Mouse (Mus musculus) hindbrain, postnatal 0 days (tissue): ENCODE measurements around the gene 4930412O13Rik. TPM values are rescaled to one million over a fixed set of nuclear protein-coding genes. Genes with fewer than 3 reads are reported as not detected.
A peak's percentile ranks its signal among the peaks of the same experiment; 100 is the strongest.

Experiments
- ATAC-seq: fragments of 200-750 bp; cut with Nextera tagmentation; 2 replicates; pipeline ENCODE4 v1.8.0; 2017; ENCODE audit warnings: mild to moderate bottlenecking, moderate TSS enrichment, moderate library complexity
- DNase-seq: peaks from one replicate; pipeline ENCODE4 v3.0.0-alpha.2; 2015; ENCODE audit warnings: low spot score
- H3K27ac ChIP-seq: fragments of 300-500 bp; sonication (generic); 2 replicates; pipeline ENCODE4 v1.5.1; 2014; ENCODE audit warnings: mild to moderate bottlenecking
- H3K27me3 ChIP-seq: fragments of 300-500 bp; sonication (generic); 2 replicates; pipeline ENCODE4 v1.6.1; 2014; ENCODE audit warnings: low read length, mixed read lengths; ENCODE audit not compliant: insufficient read depth
- H3K36me3 ChIP-seq: fragments of 300-500 bp; sonication (generic); 2 replicates; pipeline ENCODE4 v1.6.1; 2014; ENCODE audit warnings: low read length, mixed read lengths; ENCODE audit not compliant: insufficient read depth
- H3K4me1 ChIP-seq: fragments of 300-500 bp; sonication (generic); 2 replicates; pipeline ENCODE4 v1.6.1; 2014; ENCODE audit warnings: antibody characterized with exemption, low read length, mixed read lengths; ENCODE audit not compliant: insufficient read depth
- H3K4me2 ChIP-seq: fragments of 300-500 bp; sonication (generic); 2 replicates; pipeline ENCODE4 v1.6.1; 2014; ENCODE audit warnings: low read depth, mild to moderate bottlenecking, low read length, moderate library complexity, mixed read lengths
- H3K4me3 ChIP-seq: fragments of 300-500 bp; sonication (generic); 2 replicates; pipeline ENCODE4 v1.5.1; 2014; ENCODE audit warnings: low read length
- H3K9ac ChIP-seq: fragments of 300-500 bp; sonication (generic); replicated peaks from 2 replicates; pipeline ENCODE4 v1.6.1; 2014; ENCODE audit warnings: mild to moderate bottlenecking, low read length, moderate library complexity, mixed read lengths
- H3K9me3 ChIP-seq: fragments of 300-500 bp; sonication (generic); 2 replicates; pipeline ENCODE4 v1.6.1; 2016; ENCODE audit warnings: low read length, mixed read lengths
- CTCF ChIP-seq: IDR thresholded peaks from 2 replicates; pipeline ENCODE4 v1.5.1; 2016; ENCODE audit warnings: antibody characterized with exemption, control low read depth, low read depth
- WGBS: fragments of 180-500 bp; shearing (Covaris S2); extraction: QIAGEN DNeasy Blood & Tissue Kit; methylation state at CpG from one replicate; pipeline ENCODE4 v1.1.7; 2014; 5-methylcytosine and 5-hydroxymethylcytosine counted together
- polyA plus RNA-seq: library from polyadenylated mRNA; unstranded; fragments of >200 nt; fragmentation: Nextera tagmentation; extraction: Ambion mirVana; gene quantifications from 2 replicates; pipeline ENCODE4 v1.2.1, GENCODE M21; 2015
- total RNA-seq: library from RNA; depleted of rRNA; stranded (reverse); fragments of >200 nt; gene quantifications from 2 replicates; pipeline ENCODE4 v1.2.3, GENCODE M21; 2014

Gene 4930412O13Rik
- total and polyA plus RNA-seq, 2 experiments from 2014 or later = 0.75 TPM; not detected in 1

GRCm38 (mm10) chr2:9879092-9879491 lies 2.0 kb upstream of the 4930412O13Rik start:
- peak; percentile 18 for ATAC-seq

GRCm38 (mm10) chr2:9879493-9879892 lies 1.6 kb upstream of the 4930412O13Rik start:
- under 1% methylated on average over 21 of the region's 21 CpGs for WGBS
- no peaks in the 10 kb centered on the region for H3K36me3 ChIP-seq
- no peaks in the 10 kb centered on the region for H3K4me1 ChIP-seq
- no peak overlapping the region for H3K27ac ChIP-seq
- H3K9me3 ChIP-seq = no peaks in the 10 kb centered on the region
- peak; percentile 90 for TF ChIP-seq CTCF
- DNase-seq = peak; percentile 92
- peaks cover 35% of the 10 kb centered on the region; the same call in 1 of the 2 replicates for H3K27me3 ChIP-seq
- H3K9ac ChIP-seq = no peak overlapping the region
- peak overlapping the region; percentile 65 for H3K4me2 ChIP-seq
- H3K4me3 ChIP-seq = peak overlapping the region; percentile 41
- ATAC-seq = peak; percentile 94

More at GRCm38 (mm10) chr2:9879092-9879491, 2.0 kb upstream of the 4930412O13Rik start:
- H3K9ac ChIP-seq = no peak overlapping the region
- peak overlapping the region; percentile 41 for H3K4me3 ChIP-seq
- H3K4me2 ChIP-seq = peak overlapping the region; percentile 65
- H3K4me1 ChIP-seq = no peaks in the 10 kb centered on the region
- H3K9me3 ChIP-seq = no peaks in the 10 kb centered on the region
- no peaks in the 10 kb centered on the region for H3K36me3 ChIP-seq
- under 1% methylated on average over 22 of the region's 22 CpGs for WGBS
- H3K27me3 ChIP-seq = peaks cover 33% of the 10 kb centered on the region; the same call in 1 of the 2 replicates
- no peak overlapping the region for H3K27ac ChIP-seq
- DNase-seq = no peak
- no peak for TF ChIP-seq CTCF

- no peak overlapping the region for H3K9ac ChIP-seq
Observed at GRCm38 (mm10) chr2:9880271-9880670, 781 bp upstream of the 4930412O13Rik start.

GRCm38 (mm10) chr2:9881611-9882023 lies 565 bp downstream of the 4930412O13Rik start:
- H3K27me3 ChIP-seq = peaks cover 48% of the 10 kb centered on the region
- H3K27ac ChIP-seq = 0 out of 2 replicates have a peak overlapping the region, but pooled peaks have one; percentile 16
- 0 out of 2 replicates have a peak, but pooled peaks have one; percentile 22 for ATAC-seq
- no peaks in the 10 kb centered on the region for H3K4me1 ChIP-seq
- H3K9me3 ChIP-seq = no peaks in the 10 kb centered on the region
- peak overlapping the region; percentile 65 for H3K4me2 ChIP-seq
- TF ChIP-seq CTCF = peak; percentile 11; the same call in 1 of the 2 replicates
- no peak overlapping the region for H3K9ac ChIP-seq
- 3% methylated on average over 13 of the region's 13 CpGs for WGBS
- no peak for DNase-seq
- H3K4me3 ChIP-seq = peak overlapping the region; percentile 4
- no peaks in the 10 kb centered on the region for H3K36me3 ChIP-seq

More at GRCm38 (mm10) chr2:9880271-9880670, 781 bp upstream of the 4930412O13Rik start:
- Histone ChIP-seq H3K36me3 (no peaks in the 10 kb centered on the region), H3K4me3 (peak overlapping the region; percentile 1; the same call in 1 of the 2 replicates), H3K4me2 (peak overlapping the region; percentile 65), H3K9me3 (no peaks in the 10 kb centered on the region), H3K4me1 (no peaks in the 10 kb centered on the region), H3K27me3 (peaks cover 41% of the 10 kb centered on the region), H3K27ac (no peak overlapping the region)
- 4% methylated on average over 11 of the region's 11 CpGs for WGBS
- DNase-seq = no peak
- TF ChIP-seq CTCF = no peak
- no peak for ATAC-seq

GRCm38 (mm10) chr2:9882371-9882925 lies 1.4 kb downstream of the 4930412O13Rik start:
- no peaks in the 10 kb centered on the region for H3K4me1 ChIP-seq
- DNase-seq = peak; percentile 48

GRCm38 (mm10) chr2:9882926-9883802 lies 2.1 kb downstream of the 4930412O13Rik start:
- H3K27me3 ChIP-seq = peaks cover 57% of the 10 kb centered on the region
- peak overlapping the region; percentile 20 for H3K4me3 ChIP-seq
- H3K27ac ChIP-seq = peak overlapping the region; percentile 1; the same call in 1 of the 2 replicates
- WGBS = under 1% methylated on average over 43 of the region's 43 CpGs
- H3K4me2 ChIP-seq = peak overlapping the region; percentile 65
- no peaks in the 10 kb centered on the region for H3K36me3 ChIP-seq
- ATAC-seq = no peak
- no peaks in the 10 kb centered on the region for H3K9me3 ChIP-seq
- H3K9ac ChIP-seq = no peak overlapping the region
- H3K4me1 ChIP-seq = no peaks in the 10 kb centered on the region
- DNase-seq = no peak
- TF ChIP-seq CTCF = no peak

More at GRCm38 (mm10) chr2:9882371-9882925, 1.4 kb downstream of the 4930412O13Rik start:
- Histone ChIP-seq H3K4me3 (peak overlapping the region; percentile 20), H3K27ac (no peak overlapping the region), H3K27me3 (peaks cover 52% of the 10 kb centered on the region), H3K4me2 (peak overlapping the region; percentile 65), H3K9me3 (no peaks in the 10 kb centered on the region), H3K9ac (no peak overlapping the region), H3K36me3 (no peaks in the 10 kb centered on the region)
- under 1% methylated on average over 39 of the region's 39 CpGs for whole genome bisulfite sequencing
- no peak for ATAC-seq
- no peak for TF ChIP-seq CTCF
